Mouse (Mus musculus): Measurements from ENCODE around the gene Dnal4. TPM values are rescaled to one million over a fixed set of nuclear protein-coding genes. Genes with fewer than 3 reads are reported as not detected.

Gene Dnal4
- polyA plus RNA-seq, 1 experiment = 21.8 TPM

DNA sequence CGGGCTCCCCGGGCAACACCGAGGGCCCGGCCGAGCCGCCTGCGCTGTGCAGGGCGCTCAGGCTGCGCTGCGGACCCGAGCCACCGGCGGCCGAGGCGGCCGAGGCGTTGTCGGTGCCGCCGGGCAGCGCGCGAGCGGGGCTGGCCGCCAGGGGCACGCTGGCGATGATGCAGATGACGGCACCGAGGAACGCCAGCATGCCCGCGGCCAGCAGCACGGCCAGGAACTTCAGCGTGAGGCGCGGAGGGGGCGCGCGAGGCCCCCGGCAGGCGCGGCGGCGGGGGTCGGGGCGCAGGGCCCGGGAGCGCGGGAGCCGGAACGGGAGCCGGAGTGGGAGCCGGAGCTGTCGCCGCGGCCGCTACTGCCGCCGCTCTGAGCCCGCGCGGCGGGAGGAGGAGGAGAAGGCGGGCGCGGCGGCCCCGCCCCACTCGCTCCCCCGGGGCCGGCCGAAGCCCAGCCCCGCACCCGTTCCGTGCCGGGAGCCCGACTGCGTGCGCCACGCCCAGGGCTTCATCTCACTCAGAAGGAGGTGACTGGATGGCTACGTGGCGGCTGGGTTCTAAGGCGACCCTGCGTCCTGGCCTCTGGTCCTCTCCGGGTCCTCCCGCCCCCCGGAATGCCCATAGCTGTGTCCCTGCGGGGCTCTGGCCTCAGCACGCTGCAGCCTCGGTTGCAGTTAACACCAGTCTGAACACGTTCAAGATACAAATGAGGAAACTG, 26.9 kb upstream of the Dnal4 start, which contains the start of gene Nptxr:
TSS of gene Nptxr (minus strand) at position 415 of the 720 bp plus-strand sequence.
- no peak for TF ChIP-seq GATA1 (IDR thresholded peaks at IDR 0.05; ENCODE audit: low read length)

DNA sequence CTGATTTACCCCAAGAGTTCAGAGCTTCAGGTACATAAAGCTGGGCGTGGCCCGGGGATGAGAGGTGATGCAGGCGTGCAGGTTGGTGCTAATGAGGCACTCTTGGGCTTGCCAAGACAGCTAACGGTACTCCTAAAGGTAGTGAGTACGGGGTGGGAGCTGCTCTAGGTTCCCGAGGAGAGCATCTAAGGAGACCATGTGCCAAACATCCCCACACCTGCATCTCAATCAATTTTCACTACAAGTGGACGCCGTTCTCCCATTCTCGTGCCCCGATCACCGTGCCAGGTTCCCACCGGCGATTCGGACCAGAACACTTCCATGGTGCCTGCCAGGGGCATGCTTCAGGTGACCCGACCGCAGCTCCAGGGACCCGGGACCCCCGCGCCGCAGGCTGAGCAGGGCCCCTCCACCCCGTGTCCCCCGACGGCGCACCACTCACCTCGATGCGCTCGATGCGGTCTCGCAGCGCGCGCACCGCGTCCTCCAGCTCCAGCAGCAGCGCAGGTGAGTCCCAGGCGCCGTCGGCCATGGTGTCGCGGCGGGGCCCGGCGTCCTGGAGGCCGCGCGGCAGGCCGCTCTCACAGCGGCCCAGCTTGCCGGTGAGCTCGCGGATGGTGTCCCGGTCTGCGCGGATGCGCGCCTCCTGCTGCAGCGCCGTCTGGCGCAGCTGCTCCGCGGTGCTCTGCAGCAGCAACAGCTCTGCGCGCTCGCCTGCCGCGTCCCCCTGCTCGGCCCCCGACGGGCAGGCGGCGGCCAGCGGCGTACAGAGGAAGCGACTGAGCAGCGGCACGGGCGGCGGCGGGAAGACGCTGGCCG, 26.1 kb upstream of the Dnal4 start:
- no peak for TF ChIP-seq GATA1 (IDR thresholded peaks at IDR 0.05; ENCODE audit: low read length)

DNA sequence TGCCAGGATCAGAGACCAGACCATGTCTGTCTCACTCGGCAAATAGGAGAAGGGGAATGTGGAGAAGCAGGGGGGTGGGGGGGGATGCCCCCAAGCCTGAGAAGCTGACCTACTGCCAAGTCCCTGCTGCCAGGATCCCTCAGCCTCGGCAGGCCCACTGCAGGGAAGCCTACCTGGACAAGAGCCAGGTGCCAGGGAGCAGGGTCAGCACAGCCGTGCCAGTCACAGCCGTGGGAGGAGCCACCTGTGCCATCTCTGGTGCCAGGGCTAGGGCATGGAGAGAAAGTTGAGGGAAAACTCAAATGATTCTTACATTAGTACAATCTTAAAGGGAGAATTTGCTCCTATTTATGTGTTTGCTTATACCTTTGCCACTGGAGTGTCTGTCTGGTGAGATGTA, 24.7 kb upstream of the Dnal4 start:
- TF ChIP-seq GATA1 (IDR thresholded peaks at IDR 0.05; ENCODE audit: low read length) = no peak

DNA sequence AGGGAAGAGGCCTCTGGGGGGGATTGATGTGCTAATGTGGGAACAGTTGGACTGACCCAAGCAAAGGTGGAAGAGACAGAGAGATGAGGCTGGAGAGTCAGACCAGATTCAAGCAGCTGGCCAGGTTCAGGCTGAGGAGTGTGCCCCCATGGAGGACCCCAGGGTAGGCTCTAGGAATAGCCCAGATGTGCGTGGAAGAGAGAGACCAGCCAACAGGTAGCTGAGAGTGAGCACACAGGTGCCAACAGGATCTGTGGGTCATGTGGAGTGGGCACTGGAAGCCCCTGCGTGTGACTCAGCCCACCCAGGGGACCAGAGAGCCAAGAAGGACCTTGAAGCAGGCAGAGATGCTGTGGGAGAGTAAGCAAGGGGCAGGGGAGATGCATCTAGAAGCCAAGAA, 24.0 kb upstream of the Dnal4 start:
- no peak for TF ChIP-seq GATA1 (IDR thresholded peaks at IDR 0.05; ENCODE audit: low read length)

DNA sequence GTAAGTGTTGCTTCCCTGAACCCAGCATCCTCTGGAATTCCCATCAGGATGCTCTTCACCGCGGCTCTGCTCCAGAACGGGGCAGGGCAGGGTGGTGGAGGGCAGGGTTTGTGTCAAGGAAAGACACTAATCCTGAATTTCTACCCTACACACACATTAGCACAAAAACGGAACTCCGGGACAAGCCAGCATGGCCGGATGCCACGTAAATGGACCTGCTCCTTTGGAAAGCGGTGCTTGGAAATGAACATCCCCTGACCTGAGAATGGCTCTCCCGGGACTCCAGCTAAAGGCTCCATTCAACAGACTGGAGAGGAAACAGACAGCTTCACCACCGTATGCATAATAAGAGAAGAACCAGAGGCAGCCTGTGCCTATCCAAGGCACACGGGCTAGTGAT, 23.1 kb upstream of the Dnal4 start:
- no peak for TF ChIP-seq GATA1 (IDR thresholded peaks at IDR 0.05; ENCODE audit: low read length)

DNA sequence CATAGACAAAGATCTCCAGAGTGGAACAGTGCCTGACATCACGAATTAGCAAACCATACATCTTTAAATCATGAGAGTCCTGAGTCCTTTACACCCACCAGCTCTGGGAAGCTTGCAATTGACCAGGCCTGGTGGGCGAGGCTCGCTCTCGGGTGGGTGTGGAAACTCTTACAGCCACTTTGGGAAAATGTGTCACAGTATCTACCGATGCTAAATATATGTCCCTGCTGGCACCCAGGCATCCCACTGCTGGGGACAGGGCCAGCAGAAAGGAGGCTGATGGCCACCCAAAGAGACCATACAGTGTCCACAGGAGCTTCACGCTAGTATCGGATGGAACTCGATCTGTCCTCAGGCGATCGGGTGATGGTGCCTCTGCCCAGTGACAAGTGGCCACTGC, 20.9 kb upstream of the Dnal4 start:
- no peak for TF ChIP-seq GATA1 (IDR thresholded peaks at IDR 0.05; ENCODE audit: low read length)

DNA sequence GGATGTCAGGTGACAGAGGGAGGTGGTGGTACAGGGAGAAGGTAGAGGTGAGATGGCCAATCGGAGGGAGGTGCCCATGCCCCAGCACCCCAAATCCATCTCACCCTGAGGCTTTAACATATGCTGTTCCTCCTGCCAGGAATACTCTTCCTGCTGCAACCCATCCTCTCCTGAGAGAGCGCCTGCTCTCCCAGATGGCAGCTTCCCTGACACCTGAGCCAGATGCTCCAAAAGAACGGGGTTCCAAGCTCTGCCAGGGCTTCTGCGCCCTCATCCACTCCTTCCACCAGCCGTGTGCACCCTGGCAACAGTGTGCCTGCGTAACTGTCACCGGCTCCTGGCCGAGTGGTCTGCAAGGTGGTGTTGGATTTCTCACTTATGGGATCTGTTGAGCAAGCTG, 20.0 kb upstream of the Dnal4 start:
- no peak for TF ChIP-seq GATA1 (IDR thresholded peaks at IDR 0.05; ENCODE audit: low read length)

DNA sequence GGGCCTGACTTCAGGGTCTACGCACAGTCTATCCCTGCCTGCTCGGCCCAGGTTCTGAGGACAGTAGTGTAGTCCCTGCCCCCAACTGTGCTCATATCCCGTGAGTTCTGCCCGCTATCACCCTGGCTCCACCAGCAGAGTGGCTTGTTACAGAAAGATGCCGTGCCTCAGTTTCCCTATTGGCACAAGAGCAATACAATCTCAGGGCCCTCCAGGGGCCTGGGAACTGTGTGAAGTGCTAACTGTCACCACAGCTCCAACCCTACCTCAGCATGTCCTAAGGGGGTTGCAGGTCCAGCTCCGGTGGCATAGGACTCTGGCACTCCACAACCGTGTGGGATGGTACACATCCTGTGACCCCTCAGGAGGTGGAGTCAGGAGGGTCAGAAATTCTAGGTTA, 19.4 kb upstream of the Dnal4 start:
- TF ChIP-seq GATA1 (IDR thresholded peaks at IDR 0.05; ENCODE audit: low read length) = no peak

DNA sequence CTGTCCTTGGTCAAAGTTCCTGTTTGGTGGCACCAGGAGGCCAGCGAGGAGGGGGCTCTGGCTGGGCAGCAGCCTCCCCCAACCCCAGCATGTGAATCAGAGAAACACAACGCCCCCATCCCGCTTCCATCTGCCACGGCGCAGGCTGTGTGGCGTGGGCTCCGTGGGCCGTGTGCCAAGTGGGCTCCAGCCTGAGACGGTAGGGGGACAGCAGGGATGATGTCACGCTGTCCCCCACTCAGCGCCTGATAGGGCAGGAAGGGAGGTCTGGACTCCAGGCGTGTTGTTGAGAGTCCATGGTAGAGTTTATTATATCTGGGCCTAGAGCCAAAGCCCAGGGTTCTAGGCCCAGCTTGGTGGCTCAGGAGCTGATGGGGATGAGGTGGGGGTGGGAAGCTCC, 18.6 kb upstream of the Dnal4 start:
- TF ChIP-seq GATA1 (IDR thresholded peaks at IDR 0.05; ENCODE audit: low read length) = no peak

DNA sequence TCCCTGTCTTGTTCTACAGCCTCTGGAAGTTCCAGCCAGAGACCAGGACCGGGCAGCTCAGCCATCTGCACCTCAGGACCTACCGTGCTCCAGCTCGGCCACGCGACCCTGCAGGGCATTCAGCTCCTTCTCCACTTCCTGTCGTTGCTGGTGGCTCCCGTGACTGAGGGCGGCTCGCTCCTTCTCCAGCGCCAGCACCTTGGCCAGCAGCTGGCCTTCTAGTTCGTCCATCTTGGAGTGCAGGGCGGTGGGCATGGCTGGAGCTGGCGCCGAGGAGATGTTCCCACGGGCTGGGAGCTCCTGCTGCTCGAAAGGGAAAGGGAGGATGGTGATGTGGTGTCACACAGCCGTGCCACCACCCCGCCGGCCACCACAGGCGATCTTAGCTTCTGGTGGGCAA, 16.5 kb upstream of the Dnal4 start:
- TF ChIP-seq GATA1 (IDR thresholded peaks at IDR 0.05; ENCODE audit: low read length) = no peak

DNA sequence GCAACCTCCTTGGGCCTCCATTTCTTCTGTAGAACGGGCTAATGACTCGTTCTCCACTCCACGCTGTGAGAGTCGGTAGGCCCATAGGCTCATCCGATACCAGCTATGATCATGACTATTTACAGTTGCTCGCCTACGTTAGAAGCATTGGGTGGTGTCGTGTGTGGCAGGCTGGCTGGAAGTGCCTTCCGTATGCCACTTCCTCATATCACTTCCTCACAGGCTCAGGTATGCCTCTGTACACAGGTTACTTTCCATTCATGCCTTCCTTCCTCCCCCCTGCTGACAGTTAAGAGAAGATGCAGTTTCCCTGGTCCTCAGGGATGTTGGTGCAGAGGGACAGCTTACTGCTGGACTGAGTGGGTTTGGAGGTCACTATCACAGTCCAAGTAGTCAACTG, 15.4 kb upstream of the Dnal4 start:
- no peak for TF ChIP-seq GATA1 (IDR thresholded peaks at IDR 0.05; ENCODE audit: low read length)

DNA sequence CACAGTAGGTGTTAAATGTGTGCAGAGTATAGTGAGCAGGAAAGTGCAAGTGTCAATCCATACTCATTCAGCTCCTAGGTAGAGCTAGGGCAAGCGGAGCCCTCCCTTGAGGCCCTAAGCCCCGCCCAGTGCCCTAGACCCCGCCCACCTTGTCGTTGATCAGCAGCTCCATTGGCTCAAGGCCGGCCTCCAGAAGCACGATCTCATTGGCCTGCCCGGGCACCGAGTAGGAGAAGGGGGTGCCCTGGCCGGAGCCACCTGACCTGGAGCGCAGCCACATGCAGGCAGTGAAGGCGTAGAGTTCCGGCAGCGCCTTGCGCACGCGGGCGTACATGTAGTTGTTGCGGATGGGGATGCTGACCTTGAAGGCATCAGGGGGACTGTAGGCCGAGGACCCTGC, 14.8 kb upstream of the Dnal4 start:
- TF ChIP-seq GATA1 (IDR thresholded peaks at IDR 0.05; ENCODE audit: low read length) = no peak

DNA sequence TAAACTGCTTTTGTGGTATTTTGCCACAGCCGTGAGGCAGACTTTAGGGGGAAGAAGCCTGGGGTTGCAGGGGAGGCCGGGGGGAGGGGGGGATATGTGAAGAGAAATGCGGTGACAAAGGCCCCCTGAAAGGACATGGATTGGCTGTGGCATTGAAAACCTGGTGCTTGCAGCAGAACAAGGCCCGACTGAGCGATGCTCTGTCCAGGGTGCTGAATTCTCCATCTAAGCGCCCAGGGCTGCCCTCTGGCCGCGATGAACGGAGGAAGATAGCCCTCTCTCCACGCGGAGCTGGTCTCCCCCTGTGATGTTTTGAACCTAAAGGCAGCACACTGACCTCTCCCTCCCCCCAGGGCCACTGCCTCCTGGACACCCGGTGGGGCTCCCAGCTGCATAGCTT, 13.9 kb upstream of the Dnal4 start:
- TF ChIP-seq GATA1 (IDR thresholded peaks at IDR 0.05; ENCODE audit: low read length) = no peak

DNA sequence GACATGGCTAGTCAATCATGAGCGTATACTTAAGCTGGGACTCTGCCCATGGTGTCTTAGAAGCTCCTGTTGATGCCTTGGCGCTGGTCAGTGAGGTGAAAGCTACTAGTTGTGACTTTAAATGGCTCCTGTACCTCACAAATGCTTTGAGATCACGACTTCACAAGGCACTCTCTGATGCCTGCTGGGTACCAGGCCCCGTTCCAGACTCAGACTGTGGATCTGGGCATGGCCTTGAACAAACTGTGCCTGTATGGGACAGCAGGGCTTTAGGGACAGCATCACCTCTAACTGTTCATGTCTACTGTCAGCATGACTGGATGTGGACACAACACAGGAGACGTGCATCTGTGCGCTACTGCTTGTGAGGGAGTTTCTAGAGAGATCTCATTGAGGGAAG, 13.3 kb upstream of the Dnal4 start:
- no peak for TF ChIP-seq GATA1 (IDR thresholded peaks at IDR 0.05; ENCODE audit: low read length)

DNA sequence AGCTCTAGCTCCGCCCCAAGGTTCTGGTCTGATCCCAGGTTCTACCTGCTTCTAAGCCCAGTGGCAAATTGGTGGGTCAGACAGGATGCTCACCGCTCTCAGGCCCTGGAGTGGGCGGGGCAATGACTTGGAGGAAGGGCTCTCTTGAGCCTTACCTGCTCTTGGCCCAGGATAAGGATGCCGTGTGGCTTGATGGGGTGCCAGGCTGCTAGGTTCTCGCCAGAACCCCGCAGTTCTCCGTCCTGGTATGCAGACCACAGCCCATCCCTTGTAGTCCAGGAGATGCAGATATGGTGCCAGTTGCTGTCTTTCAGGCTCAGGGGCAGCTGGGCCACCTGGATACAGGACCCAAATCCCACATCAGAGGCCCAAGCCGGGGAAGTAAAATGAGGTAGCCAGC, 12.5 kb upstream of the Dnal4 start:
- TF ChIP-seq GATA1 (IDR thresholded peaks at IDR 0.05; ENCODE audit: low read length) = no peak

DNA sequence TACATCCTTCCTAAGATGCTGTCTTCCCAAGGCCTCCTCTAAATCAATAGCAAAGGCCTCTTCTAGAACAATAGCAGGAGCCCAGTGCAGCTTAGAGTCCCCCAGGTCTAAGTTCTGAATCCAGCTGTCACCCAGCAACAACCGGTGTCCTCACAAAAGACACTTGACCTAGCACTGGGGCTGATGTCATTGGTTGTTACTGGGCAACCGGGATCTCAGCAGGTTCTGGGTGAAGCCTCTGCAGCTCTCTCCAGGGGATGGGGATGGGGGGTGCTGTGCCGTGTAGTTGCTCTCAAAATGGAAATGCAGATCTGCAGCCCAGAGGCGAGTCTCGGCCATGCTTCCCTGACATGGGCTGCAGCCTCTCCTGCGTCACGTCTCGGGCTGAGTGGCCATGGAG, 10.2 kb upstream of the Dnal4 start:
- TF ChIP-seq GATA1 (IDR thresholded peaks at IDR 0.05; ENCODE audit: low read length) = no peak

DNA sequence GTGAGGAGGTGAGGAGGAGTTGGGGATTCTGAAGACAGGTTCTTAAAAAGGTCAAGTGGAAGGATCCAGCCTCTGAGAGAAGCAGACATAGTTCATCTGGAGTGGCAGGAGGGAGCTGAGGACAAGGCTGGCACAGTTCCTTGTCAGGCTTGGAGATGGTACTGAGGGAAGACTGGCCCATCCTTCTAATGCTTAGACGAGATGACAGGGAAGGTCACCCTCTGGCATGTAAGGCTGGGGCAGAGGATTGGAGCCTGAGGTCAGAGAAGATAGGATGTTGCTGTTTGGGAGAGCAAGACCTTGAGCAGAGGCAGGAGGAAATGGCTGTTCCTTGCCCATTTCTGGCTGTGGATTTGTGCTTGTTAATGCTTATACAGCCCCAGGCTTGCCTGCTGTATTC, 7.4 kb upstream of the Dnal4 start:
- TF ChIP-seq GATA1 (IDR thresholded peaks at IDR 0.05; ENCODE audit: low read length) = no peak
